Mouse (Mus musculus) heart, adult 8-10 months (tissue): ENCODE data around the gene Cfd. TPM values are rescaled to one million over a fixed set of nuclear protein-coding genes. Genes with fewer than 3 reads are reported as not detected.

Experiments
- DNase-seq: peaks from one replicate; pipeline ENCODE4 v3.0.0; 2022; ENCODE audit warnings: low spot score
- microRNA-seq: library from miRNA; unstranded; fragments of <30 nt; microRNA quantifications from one replicate; pipeline ENCODE4 v1.2.0, GENCODE M21; 2022
- total RNA-seq, 4 experiments: library from RNA; stranded (reverse); gene quantifications; 2 replicates each; pipeline ENCODE4 v1.2.4; 2022

The Cfd gene
- total RNA-seq, 4 experiments from 2014 or later, result 12.7 to 46.8 (median 17.8) TPM

DNA sequence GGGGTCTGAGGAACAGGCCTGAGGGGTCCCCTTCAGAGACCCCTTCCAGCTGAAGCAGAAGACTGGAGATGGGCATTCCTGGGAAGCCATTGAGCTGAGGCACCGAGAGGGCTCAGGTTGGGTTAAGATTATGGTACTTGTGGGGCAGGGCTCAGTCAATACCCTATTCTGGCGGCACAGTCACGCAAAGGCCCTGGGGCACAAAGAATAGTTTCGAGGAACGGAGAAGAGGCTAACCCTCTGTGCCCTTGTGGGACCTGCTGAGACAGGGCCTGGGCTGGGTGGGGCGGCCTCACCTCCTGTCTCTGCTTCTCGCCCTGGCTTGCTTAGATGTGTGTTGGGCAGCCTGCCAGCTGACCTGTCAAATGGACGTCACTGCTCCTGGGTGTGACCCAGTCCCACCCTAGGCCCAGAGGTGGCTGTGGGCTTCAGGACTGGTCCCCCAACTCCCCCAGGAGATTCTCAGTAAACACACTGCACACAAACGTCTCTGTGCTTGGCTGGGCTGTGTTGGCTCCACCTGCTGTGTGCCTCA lies 42.6 kb downstream of the Cfd start:
- DNase-seq, result no peak

DNA sequence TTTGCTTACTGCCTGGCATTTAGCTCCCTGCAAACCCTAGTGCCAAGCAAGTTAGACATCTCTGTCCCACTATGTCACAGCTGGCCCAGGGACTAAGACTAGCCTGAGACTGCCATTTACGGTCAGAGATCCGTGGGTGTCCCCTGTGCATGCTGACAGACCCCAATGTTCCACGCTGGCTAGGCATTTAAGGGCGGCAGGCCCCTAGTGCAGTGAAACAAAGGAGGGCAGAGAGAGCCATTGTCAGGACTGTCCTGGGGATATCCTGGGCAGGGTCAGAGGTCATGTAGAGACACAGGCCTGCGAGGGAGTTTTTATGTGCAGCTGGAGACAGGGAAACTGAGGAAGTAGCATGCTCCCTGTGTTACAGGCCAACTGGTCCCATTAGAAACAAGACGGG lies 43.2 kb downstream of the Cfd start:
- no peak for DNase-seq

DNA sequence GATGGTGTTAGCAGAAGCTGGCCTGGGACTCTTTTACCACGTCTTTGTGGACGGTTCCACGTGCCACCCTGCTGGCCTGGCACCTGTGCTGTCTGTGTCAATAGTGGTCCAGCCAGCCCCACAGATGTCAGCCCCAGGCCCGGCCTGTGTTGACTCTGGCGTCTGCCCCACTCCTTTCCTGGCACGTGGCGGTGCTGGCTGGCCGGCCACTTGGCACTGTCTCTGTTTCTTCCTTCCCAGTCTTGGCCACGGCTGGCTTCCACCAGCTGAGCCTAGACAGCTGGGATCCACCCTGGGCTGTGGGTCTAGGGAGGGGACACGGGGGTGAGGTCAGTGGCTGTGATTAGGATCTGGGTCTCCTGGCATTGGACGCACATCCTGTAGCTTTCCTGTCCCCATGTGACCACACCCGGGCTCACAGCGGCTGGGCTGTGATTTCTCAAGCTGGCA lies 43.6 kb downstream of the Cfd start:
- DNase-seq, result peak; percentile 91

DNA sequence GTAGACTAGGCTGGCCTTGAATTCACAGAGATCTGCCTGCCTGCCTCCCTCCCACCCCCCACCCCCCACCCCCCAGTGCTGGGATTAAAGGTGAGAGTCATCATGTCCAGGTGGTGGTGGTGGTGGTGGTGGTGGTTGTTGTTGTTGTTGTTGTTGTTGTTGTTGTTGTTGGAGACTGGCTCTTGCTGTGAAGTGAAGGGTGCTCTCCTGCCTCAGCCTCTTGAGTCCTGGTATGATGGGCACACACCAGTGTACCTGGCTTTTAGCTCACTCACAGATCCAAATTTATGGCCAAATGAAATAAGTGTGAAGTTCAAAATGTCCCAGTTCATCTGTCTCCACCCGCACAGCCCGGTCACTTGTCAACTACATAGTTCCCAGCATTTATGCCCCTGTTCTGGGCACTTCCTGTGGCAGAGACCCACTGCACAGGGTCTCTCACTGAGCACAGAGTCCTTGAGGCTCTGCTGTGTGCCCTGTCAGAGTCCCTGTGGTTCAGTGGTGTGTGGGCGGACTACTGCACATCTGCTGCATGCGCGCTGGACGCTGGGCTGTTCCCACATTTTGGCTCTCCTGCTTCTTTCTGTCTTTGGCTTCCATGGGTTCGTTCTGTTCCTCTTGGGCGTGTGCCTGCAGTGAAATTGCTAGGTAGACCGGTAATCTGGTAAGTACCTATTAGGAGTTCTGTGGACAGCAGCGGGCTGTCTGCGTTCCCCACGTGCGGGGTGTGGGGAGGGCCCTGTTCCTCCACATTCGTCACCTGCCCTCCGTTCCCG lies 44.3 kb downstream of the Cfd start:
- DNase-seq, result no peak

DNA sequence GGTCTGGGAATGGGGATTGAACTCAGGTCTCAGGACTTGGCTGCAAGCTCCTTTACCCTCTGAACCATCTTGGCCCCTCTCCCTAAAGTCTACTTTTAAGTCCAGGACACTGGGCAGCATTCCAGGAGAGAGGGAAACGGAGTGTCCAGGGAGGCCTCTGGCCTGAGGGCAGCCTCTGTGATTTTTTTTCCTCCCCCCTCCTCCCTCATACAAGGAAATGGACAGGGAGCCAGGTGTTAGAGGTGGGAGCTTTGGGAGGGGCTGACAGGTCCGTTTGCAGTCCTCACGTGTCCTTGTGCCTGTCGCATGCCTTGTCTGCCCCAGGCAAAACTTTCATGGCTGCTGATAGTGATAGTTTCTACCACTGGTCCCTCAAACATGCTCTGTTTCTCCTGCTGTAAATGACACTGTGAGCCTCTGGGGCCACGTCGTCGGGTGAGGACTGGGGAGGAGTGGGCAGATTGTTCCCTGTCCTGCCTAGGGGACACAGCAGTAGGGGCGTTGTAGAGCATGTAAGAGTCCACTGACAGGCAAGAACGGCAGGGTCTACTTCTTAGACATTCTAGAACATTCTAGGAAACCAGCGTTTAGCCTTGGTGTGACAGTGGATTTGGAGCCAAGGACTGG lies 45.7 kb downstream of the Cfd start:
- DNase-seq, result no peak

DNA sequence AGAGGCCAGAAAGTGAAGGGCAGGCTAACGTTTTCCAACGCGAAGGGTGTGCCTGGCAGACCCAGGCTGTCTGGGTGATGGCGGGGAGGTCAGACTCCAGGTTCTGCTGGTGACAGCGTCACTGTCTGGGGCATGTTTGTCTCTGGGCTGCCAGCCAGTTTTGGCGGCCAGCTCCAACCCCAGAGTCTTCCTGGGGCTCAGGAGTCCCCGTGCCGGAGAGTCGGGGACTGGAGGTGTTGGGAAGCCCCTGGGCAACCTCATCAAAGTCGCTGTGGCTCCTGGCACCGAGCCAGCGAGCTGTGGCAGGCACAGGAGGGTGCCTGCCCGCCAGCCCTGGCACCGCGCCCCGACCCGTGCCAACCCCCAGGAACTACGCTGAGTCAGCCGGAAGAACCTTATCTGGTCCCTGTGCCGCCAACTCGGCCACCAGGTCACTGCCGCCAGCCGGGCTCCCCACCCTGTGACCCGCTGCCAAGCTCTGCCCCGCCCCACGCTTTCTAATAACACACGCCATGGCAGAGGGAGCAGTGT lies 46.3 kb downstream of the Cfd start:
- DNase-seq, result peak; percentile 68

DNA sequence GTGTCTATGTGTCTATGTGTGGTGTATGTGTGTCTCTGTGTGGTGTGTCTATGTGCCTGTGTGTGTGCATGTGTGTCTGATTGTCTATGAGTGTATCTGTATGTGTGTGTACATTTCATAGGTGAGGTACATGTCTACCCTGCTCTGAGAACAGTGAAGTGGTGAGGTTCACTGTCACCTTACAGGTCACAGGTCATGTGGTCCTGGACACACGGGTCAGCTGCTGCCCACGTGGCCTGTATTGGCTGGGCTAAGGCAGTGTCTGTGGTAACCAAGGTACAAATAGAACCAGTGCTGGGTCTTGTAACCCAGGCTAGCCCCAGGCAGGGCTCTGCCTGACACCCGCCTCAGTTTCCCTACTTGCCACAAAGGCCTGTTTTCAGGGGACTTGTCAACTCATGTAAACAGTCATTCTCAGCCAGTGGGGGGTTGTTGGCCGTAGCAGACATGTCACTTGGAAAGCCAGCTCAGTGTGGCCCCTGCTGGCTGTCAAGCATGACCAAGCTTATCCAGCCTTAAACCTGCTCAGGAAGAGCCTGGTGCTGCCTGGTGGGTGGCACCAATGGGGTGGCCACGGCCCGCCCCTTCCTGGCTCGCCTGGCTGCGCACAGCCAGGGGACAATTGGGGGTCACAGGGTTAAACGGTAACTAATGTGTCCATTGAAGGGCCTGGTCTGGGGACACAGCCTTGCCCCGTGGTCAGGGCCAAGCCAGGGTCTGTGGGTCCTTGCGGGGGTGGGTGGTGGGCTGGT lies 47.3 kb downstream of the Cfd start:
- DNase-seq, result no peak

DNA sequence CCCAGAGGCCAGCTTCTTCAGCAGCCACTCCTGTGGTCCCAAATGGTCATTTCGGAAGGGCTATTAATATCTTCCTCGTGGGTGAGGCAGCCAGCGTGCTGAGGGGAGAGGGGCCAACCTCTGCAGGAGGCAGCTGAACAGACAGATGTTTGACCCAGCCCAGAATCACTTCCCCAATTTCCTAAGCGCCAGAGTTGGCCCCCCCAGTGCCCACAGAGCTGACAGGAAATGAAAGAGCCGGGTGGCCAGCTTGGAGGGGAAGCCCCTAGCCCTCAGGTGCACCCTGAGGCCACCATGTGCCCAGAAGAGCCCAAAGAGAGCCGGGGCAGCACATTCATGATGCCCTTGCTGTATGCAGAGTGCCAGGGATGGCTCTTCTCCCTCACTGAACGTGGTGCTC lies 50.1 kb downstream of the Cfd start:
- DNase-seq, result no peak

Small RNAs within 50 kb of the gene (microRNA-seq; reads per million reads assigned to microRNA genes)
- not detected for gene Mir6910

Other genes starting within 250 kb of the Cfd start
- not detected for gene Odf3l2, start 245.1 kb upstream of the Cfd start, total RNA-seq
- gene Madcam1, start 226.3 kb upstream of the Cfd start, total RNA-seq, result not detected
- 10 to 100 TPM; 14.5 to 20.0 (median 16.9) TPM for gene Tpgs1, start 221.5 kb upstream of the Cfd start, total RNA-seq
- gene Cdc34, start 208.7 kb upstream of the Cfd start, total RNA-seq, result 100 to 1,000 TPM; 201 to 230 (median 213) TPM
- 1 to 10 TPM; 7.6 to 9.0 (median 8.3) TPM for gene Gzmm, start 201.8 kb upstream of the Cfd start, total RNA-seq
- 1,000 to 10,000 TPM; 1,424 to 1,552 (median 1,533) TPM for gene Bsg, start 186.4 kb upstream of the Cfd start, total RNA-seq
- gene Hcn2, start 174.2 kb upstream of the Cfd start, total RNA-seq, result 10 to 100 TPM; 13.7 to 16.7 (median 15.1) TPM
- 10 to 100 TPM; 41.1 to 54.7 (median 47.0) TPM for gene Polrmt, start 144.3 kb upstream of the Cfd start, total RNA-seq
- gene Fgf22, start 135.8 kb upstream of the Cfd start, total RNA-seq, result not detected
- gene Rnf126, start 123.9 kb upstream of the Cfd start, total RNA-seq, result 10 to 100 TPM; 20.2 to 23.2 (median 21.5) TPM
- 1 to 10 TPM; 2.9 to 5.8 (median 3.6) TPM for gene Fstl3, start 113.6 kb upstream of the Cfd start, total RNA-seq
- not detected for gene Prss57, start 99.9 kb upstream of the Cfd start, total RNA-seq
- gene Palm, start 97.3 kb upstream of the Cfd start, total RNA-seq, result 10 to 100 TPM; 37.8 to 53.8 (median 51.7) TPM
- under 1 TPM in 3 of 4 experiments, not detected in 1; 0.31 to 0.75 (median 0.60) TPM for gene Misp, start 69.9 kb upstream of the Cfd start, total RNA-seq
- gene Ptbp1, start 36.4 kb upstream of the Cfd start, total RNA-seq, result 10 to 100 TPM; 45.4 to 57.7 (median 49.9) TPM
- gene Prtn3, start 16.4 kb upstream of the Cfd start, total RNA-seq, result 1 to 10 TPM in 1 of 4 experiments, not detected in 3; 2.4 TPM
- gene Plppr3, start 16.2 kb upstream of the Cfd start, total RNA-seq, result under 1 TPM in 3 of 4 experiments, not detected in 1; 0.19 to 0.41 (median 0.29) TPM
- gene Elane, start 4.6 kb upstream of the Cfd start, total RNA-seq, result under 1 TPM in 1 of 4 experiments, not detected in 3; 0.57 TPM
- 10 to 100 TPM; 48.5 to 65.2 (median 53.3) TPM for gene Med16, start 18.1 kb downstream of the Cfd start, total RNA-seq
- gene Gm26602, start 20.0 kb downstream of the Cfd start, total RNA-seq, result not detected
- under 1 TPM; 0.28 to 0.62 (median 0.32) TPM for gene Kiss1r, start 26.1 kb downstream of the Cfd start, total RNA-seq
- gene R3hdm4, start 30.4 kb downstream of the Cfd start, total RNA-seq, result 10 to 100 TPM; 75.2 to 85.9 (median 81.0) TPM
- gene Arid3a, start 36.2 kb downstream of the Cfd start, total RNA-seq, result 1 to 10 TPM; 1.2 to 1.7 (median 1.3) TPM
- gene Wdr18, start 69.3 kb downstream of the Cfd start, total RNA-seq, result 10 to 100 TPM; 28.4 to 36.2 (median 29.6) TPM
- gene Grin3b, start 79.9 kb downstream of the Cfd start, total RNA-seq, result under 1 TPM; 0.37 to 0.85 (median 0.63) TPM
- 100 to 1,000 TPM; 116 to 120 (median 117) TPM for gene Tmem259, start 93.5 kb downstream of the Cfd start, total RNA-seq
- 10 to 100 TPM; 27.1 to 35.7 (median 33.3) TPM for gene Cnn2, start 97.7 kb downstream of the Cfd start, total RNA-seq
- 1 to 10 TPM; 7.5 to 8.5 (median 8.0) TPM for gene Abca7, start 105.6 kb downstream of the Cfd start, total RNA-seq
- gene Arhgap45, start 125.8 kb downstream of the Cfd start, total RNA-seq, result 1 to 10 TPM; 2.9 to 5.1 (median 3.4) TPM
- 100 to 1,000 TPM in 2 of 4 experiments, 10 to 100 TPM in 2; 91.7 to 106 (median 100) TPM for gene Polr2e, start 148.9 kb downstream of the Cfd start, total RNA-seq
- gene Gpx4, start 156.3 kb downstream of the Cfd start, total RNA-seq, result 1,000 to 10,000 TPM; 1,048 to 1,125 (median 1,067) TPM
- gene Sbno2, start 214.7 kb downstream of the Cfd start, total RNA-seq, result 10 to 100 TPM in 3 of 4 experiments, 1 to 10 TPM in 1; 9.5 to 12.0 (median 11.1) TPM
- gene Stk11, start 224.9 kb downstream of the Cfd start, total RNA-seq, result 100 to 1,000 TPM; 148 to 176 (median 153) TPM
- 1,000 to 10,000 TPM; 1,050 to 1,135 (median 1,101) TPM for gene Atp5d, start 247.8 kb downstream of the Cfd start, total RNA-seq
- gene Cbarp, start 250.0 kb downstream of the Cfd start, total RNA-seq, result 1 to 10 TPM; 3.8 to 6.1 (median 4.6) TPM